Mouse (Mus musculus) kidney, embryonic 15.5 days (tissue): ENCODE measurements at regions not wholly inside any gene's neighbourhood (a gene's known extent, or its start where the extent isn't known, plus 50 kb on each side); places are given as distances from the start of the nearest gene placed in this dataset.
A peak's percentile ranks its signal among the peaks of the same experiment; 100 is the strongest.

ENCODE experiments used
- ATAC-seq: fragments of 200-750 bp; cut with Nextera tagmentation; replicated peaks from 2 replicates; pipeline ENCODE4 v1.8.0; 2017; ENCODE audit warnings: moderate TSS enrichment; ENCODE audit not compliant: low FRiP score
- H3K27ac ChIP-seq: fragments of 300-500 bp; sonication (generic); 2 replicates; pipeline ENCODE4 v1.5.1; 2015; ENCODE audit warnings: mild to moderate bottlenecking, inconsistent platforms
- H3K27me3 ChIP-seq: fragments of 300-500 bp; sonication (generic); 2 replicates; pipeline ENCODE4 v1.6.1; 2015; ENCODE audit warnings: inconsistent platforms
- H3K36me3 ChIP-seq: fragments of 300-500 bp; sonication (generic); 2 replicates; pipeline ENCODE4 v1.6.1; 2015; ENCODE audit warnings: inconsistent platforms
- H3K4me1 ChIP-seq: fragments of 300-500 bp; sonication (generic); 2 replicates; pipeline ENCODE4 v1.6.1; 2015; ENCODE audit warnings: inconsistent platforms
- H3K4me2 ChIP-seq: fragments of 300-500 bp; sonication (generic); 2 replicates; pipeline ENCODE4 v1.6.1; 2015; ENCODE audit warnings: moderate library complexity, mild to moderate bottlenecking, inconsistent platforms
- H3K4me3 ChIP-seq: fragments of 300-500 bp; sonication (generic); replicated peaks from 2 replicates; pipeline ENCODE4 v1.5.1; 2015; ENCODE audit warnings: mild to moderate bottlenecking, inconsistent platforms
- H3K9ac ChIP-seq: fragments of 300-500 bp; sonication (generic); 2 replicates; pipeline ENCODE4 v1.6.1; 2015; ENCODE audit warnings: mild to moderate bottlenecking, inconsistent platforms
- H3K9me3 ChIP-seq: fragments of 300-500 bp; sonication (generic); replicated peaks from 2 replicates; pipeline ENCODE4 v1.6.1; 2016; ENCODE audit warnings: inconsistent platforms
- WGBS: fragments of 180-500 bp; shearing (Covaris S2); methylation state at CpG from one replicate; pipeline ENCODE4 v1.1.7; 2015; ENCODE audit warnings: mixed read lengths; 5-methylcytosine and 5-hydroxymethylcytosine counted together

DNA sequence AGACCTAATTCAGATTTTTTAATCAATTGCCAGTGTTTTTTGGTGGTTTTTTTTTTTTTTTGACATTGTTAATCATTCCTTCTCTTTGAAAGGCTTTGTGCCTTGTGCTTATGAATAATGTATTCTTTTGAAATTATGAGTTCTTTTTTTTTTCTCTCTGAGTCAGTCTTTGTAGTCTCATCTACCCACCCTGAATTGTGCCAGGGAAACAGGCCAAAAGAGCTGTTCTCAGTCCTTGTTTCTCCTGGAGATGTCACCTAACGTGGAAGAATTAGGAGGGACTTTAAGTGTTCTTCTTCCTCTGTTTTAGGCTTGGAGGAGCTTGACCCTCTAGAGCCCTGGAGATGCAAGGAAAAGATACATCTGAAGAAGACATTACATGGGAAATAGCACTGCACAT, 2012.6 kb downstream of the Poteg start:
- Histone ChIP-seq H3K27ac (no peak overlapping the region), H3K9ac (no peak overlapping the region), H3K4me1 (no peaks in the 10 kb centered on the region), H3K4me3 (no peak overlapping the region), H3K36me3 (no peaks in the 10 kb centered on the region), H3K4me2 (no peak overlapping the region), H3K9me3 (no peaks in the 10 kb centered on the region), H3K27me3 (no peaks in the 10 kb centered on the region)
- WGBS, result 68% methylated on average over 1 of the region's 1 CpGs
- ATAC-seq, result no peak

DNA sequence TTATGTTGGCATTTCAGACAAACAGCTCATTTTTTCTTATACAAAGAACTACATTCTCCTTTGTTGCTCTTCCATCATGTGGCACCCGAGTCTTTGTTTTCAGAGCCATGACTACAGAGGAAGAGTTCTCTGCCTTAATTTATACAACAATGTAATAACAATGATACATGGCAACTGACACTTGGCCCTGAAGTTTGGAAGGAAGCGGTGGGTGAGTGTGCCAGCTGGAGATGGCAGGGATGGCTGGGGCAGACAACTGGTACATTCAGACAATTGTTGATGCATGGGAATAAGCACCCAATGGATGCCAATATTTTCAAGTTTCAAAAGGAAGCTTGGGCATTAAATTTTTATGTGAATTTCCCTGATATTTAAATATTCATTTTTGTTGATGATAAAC, 2045.5 kb downstream of the Poteg start:
- no peak overlapping the region for H3K9ac ChIP-seq
- 74% methylated on average over 2 of the region's 2 CpGs for WGBS
- H3K4me2 ChIP-seq, result no peak overlapping the region
- H3K27me3 ChIP-seq, result no peaks in the 10 kb centered on the region
- no peaks in the 10 kb centered on the region for H3K36me3 ChIP-seq
- H3K4me3 ChIP-seq, result no peak overlapping the region
- no peaks in the 10 kb centered on the region for H3K9me3 ChIP-seq
- ATAC-seq, result no peak
- H3K27ac ChIP-seq, result no peak overlapping the region
- no peaks in the 10 kb centered on the region for H3K4me1 ChIP-seq

DNA sequence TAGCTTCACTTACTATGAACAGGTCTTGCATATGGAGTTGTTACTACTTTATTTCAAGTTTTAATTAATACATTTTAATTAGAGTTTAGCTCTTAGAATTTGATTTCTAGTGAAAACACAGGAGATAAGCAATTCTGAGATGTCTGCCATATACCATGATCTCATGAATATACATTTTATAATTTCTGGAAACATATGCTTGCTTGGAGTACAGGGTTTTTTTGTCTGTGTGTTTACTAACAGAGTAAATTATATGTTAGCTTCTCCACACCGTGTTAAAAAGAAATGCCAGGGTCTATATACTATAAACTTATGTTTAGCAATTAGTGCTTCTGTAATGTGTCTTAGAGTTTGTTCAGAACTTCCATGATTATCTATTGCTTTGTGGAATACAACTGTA, 2079.9 kb downstream of the Poteg start:
- Histone ChIP-seq H3K27me3 (no peaks in the 10 kb centered on the region), H3K4me3 (no peak overlapping the region), H3K36me3 (no peaks in the 10 kb centered on the region), H3K27ac (no peak overlapping the region), H3K9ac (no peak overlapping the region), H3K4me1 (no peaks in the 10 kb centered on the region), H3K4me2 (no peak overlapping the region), H3K9me3 (no peaks in the 10 kb centered on the region)
- WGBS, result 81% methylated on average over 1 of the region's 1 CpGs
- ATAC-seq, result no peak

DNA sequence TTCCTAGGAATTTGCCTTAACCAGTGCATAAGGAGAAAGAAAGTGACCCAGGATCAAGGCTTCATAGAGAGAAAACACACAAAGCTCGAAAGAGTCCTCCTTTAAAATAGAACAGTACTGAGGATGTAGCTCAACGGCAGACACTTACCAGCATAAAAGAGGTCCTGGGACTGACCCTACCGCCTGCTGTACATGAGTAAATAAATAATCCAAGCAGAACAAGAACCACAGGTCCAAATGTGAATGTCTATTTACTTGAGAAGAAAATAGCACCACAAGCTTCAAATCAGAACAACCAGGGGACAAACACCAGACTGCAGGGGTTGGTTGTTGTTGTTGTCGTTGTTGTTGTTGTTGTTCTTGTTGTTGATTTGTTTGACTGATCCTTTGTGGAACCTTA, 2084.1 kb downstream of the Poteg start:
- H3K4me1 ChIP-seq, result no peaks in the 10 kb centered on the region
- no peak overlapping the region for H3K4me2 ChIP-seq
- no peaks in the 10 kb centered on the region for H3K27me3 ChIP-seq
- no peaks in the 10 kb centered on the region for H3K36me3 ChIP-seq
- no peak overlapping the region for H3K27ac ChIP-seq
- no peak overlapping the region for H3K4me3 ChIP-seq
- H3K9me3 ChIP-seq, result no peaks in the 10 kb centered on the region
- no peak for ATAC-seq
- H3K9ac ChIP-seq, result no peak overlapping the region
- WGBS, result 69% methylated on average over 4 of the region's 4 CpGs

DNA sequence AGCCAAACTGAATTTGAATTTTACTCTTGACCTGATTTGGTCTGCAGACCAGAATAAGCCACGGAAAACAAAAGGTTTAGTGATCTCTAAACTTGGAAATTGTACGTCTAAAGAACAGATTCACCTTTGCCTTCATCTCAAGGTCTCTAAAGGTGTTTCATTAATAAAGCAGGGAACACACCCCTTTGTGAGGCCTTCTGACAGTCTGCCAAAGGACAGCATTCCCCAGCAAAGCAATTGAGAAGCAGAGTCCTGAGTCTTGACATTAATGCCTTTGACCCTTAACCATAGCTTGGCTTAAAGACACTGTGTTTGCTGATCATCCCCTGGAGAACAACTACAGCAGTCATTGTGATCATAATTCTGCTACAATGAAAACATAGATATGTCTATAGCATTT, 2090.5 kb downstream of the Poteg start:
- ATAC-seq, result no peak
- H3K4me3 ChIP-seq, result no peak overlapping the region

DNA sequence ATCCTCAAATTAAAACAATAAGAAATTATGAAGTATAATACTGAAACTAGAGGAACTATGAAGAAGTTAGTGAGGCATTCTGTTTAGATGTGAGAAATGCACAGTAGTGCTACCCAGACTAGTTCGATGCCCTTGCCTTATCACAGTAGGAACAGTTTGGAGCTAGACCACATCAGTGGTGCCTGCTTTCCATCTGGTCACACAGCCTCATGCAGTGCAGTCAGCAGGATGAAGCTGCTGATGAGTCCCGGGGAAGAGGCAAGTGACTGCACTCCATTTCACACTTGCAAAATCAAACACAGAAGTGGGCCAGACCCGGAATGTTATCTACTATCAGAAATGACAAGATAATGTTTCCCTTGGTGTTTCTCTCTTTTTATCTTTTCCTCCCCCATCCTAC, 2092.4 kb downstream of the Poteg start:
- Histone ChIP-seq H3K27me3 (no peaks in the 10 kb centered on the region), H3K4me1 (no peaks in the 10 kb centered on the region), H3K4me3 (no peak overlapping the region), H3K9me3 (no peaks in the 10 kb centered on the region), H3K9ac (no peak overlapping the region), H3K4me2 (no peak overlapping the region), H3K27ac (no peak overlapping the region), H3K36me3 (no peaks in the 10 kb centered on the region)
- WGBS, result 75% methylated on average over 3 of the region's 3 CpGs
- ATAC-seq, result no peak

More for the DNA sequence above, 2090.5 kb downstream of the Poteg start:
- Histone ChIP-seq H3K9ac (no peak overlapping the region), H3K27me3 (no peaks in the 10 kb centered on the region), H3K9me3 (no peaks in the 10 kb centered on the region), H3K4me1 (no peaks in the 10 kb centered on the region), H3K4me2 (no peak overlapping the region), H3K36me3 (no peaks in the 10 kb centered on the region), H3K27ac (no peak overlapping the region)
- WGBS, result 81% methylated on average over 2 of the region's 2 CpGs

DNA sequence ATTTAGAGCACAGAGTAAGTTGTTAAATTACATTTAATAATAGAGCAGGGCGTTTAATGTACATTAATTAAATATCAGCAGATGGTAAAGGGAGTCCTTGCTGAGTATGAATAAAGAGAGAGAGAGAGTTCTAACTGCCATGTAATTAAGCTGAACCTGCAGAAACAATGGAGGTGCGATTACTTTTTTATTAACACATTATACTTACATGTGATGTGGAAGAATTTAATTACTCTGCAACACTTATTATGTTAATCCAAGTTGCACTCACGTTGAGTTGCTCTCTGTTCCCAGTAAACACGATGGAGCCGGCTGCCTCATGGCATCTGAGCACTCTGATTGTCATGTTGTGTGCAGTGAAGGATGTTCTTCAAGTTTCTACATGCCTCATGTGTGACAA, 2096.7 kb downstream of the Poteg start:
- H3K9me3 ChIP-seq, result no peaks in the 10 kb centered on the region
- no peak overlapping the region for H3K9ac ChIP-seq
- WGBS, result 82% methylated on average over 5 of the region's 5 CpGs
- H3K4me3 ChIP-seq, result no peak overlapping the region
- H3K36me3 ChIP-seq, result no peaks in the 10 kb centered on the region
- H3K4me2 ChIP-seq, result no peak overlapping the region
- no peak for ATAC-seq
- H3K27ac ChIP-seq, result no peak overlapping the region
- H3K4me1 ChIP-seq, result no peaks in the 10 kb centered on the region
- H3K27me3 ChIP-seq, result no peaks in the 10 kb centered on the region

DNA sequence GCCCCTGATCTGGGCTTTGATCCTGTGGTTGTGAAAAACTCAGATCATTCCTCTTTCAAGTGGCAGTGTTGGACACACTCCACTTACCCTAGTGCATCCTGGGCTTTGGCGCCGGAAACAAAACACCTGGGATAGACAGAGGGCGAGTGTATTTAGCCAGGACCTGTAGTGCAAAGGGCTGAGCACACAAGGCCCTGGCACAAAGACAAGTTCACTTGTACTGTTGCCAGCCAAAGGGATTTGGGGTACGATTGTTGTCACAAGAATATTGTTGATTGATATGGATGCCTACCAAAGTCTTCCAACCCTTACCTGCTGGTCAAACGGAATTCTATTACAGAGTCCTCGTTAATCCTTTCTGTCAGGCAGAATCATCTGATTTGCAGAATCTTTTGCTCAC, 2138.2 kb downstream of the Poteg start:
- Histone ChIP-seq H3K4me2 (no peak overlapping the region), H3K27ac (no peak overlapping the region), H3K4me1 (no peaks in the 10 kb centered on the region), H3K4me3 (no peak overlapping the region), H3K27me3 (no peaks in the 10 kb centered on the region), H3K9me3 (no peaks in the 10 kb centered on the region), H3K36me3 (no peaks in the 10 kb centered on the region), H3K9ac (no peak overlapping the region)
- no peak for ATAC-seq
- 80% methylated on average over 6 of the region's 6 CpGs for WGBS

DNA sequence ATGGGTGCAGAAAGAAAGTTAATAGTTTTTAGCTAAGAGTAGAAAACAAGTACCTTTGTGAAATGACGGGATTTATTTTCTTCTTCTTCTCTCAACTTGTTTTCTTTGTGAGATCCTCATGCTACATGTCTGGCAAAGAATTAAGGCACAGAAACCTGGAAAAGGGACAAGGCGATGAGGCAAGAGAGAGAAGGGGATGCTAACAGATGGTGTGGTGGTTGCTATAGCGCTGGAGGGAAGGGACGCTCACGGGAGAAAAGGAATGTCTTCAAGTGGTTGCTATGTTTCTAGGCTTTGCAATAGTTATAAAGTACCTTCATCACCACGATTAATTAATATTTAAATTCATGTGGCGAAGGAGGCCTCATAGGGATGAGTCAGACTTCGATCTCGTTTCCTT, 2146.7 kb downstream of the Poteg start:
- WGBS, result 88% methylated on average over 9 of the region's 9 CpGs
- Histone ChIP-seq H3K4me1 (no peaks in the 10 kb centered on the region), H3K9me3 (no peaks in the 10 kb centered on the region), H3K4me2 (no peak overlapping the region), H3K36me3 (no peaks in the 10 kb centered on the region), H3K27ac (no peak overlapping the region), H3K27me3 (no peaks in the 10 kb centered on the region), H3K4me3 (no peak overlapping the region), H3K9ac (no peak overlapping the region)
- no peak for ATAC-seq

DNA sequence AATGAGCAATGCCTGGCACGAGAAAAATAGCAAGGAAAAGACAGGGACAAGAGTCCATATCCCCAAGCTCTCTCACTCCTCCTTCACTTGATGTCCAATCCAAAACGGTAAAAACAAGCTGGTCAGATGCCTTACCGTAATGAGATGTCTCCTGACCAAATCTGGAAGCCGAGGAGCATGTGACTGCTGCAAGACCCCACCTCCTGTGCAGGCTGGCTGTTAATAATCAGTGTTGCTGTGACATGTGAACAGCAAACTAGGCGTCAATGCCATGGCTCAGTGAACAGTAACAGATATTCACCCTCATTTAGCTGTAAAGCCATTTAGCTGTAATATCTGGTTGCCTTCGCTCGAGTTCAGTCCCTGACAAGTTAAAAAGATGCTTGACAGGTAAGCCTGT, 2166.6 kb downstream of the Poteg start:
- Histone ChIP-seq H3K4me1 (no peaks in the 10 kb centered on the region), H3K4me2 (no peak overlapping the region), H3K36me3 (no peaks in the 10 kb centered on the region), H3K27me3 (no peaks in the 10 kb centered on the region), H3K4me3 (no peak overlapping the region), H3K27ac (no peak overlapping the region), H3K9me3 (no peaks in the 10 kb centered on the region), H3K9ac (no peak overlapping the region)
- 0 out of 2 replicates have a peak, but pooled peaks have one; percentile 33 for ATAC-seq
- 50% methylated on average over 7 of the region's 7 CpGs for WGBS

DNA sequence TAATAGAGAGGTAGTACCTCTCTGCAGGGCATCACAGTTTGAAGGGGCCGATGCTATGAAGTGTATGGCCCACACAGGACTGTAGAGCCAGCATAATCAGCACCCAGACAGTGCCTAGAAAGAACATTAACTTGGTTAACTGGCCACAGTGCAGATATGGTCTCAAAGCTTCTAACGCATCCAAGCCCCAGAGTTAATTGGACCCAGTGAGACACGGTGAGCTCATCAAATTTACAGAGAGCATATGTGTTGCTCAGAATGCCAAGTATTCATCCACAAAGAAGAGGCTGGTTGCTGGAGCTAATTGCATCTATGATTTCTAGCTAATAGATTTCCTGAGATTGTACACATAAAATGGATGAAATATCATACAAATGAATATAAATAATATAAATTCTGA, 2214.1 kb downstream of the Poteg start:
- Histone ChIP-seq H3K4me2 (no peak overlapping the region), H3K9ac (no peak overlapping the region), H3K27ac (no peak overlapping the region), H3K4me1 (no peaks in the 10 kb centered on the region), H3K36me3 (no peaks in the 10 kb centered on the region), H3K4me3 (no peak overlapping the region), H3K9me3 (no peaks in the 10 kb centered on the region), H3K27me3 (no peaks in the 10 kb centered on the region)
- no peak for ATAC-seq
- 89% methylated on average over 3 of the region's 3 CpGs for WGBS

DNA sequence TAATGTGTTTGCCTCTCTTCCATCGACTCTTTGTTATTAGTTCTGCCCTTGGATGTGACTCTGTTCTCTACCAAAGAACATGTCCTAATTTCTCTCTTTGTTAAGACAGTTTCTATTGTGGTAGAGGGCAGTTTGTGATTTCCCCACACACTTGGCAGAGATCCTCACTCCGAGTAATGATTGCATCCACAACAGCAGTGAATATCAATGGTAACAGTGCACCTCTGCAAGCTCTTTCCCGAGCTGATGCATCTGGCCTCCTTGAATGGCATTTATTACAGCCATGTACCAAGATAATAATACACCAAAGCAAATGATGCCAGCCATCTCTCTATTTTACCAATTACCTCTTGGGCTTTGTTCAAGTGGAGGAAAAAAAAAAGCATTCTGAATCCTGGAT, 2228.4 kb downstream of the Poteg start:
- no peak for ATAC-seq
- Histone ChIP-seq H3K4me3 (no peak overlapping the region), H3K36me3 (no peaks in the 10 kb centered on the region), H3K4me1 (no peaks in the 10 kb centered on the region), H3K27ac (no peak overlapping the region), H3K9ac (no peak overlapping the region), H3K27me3 (no peaks in the 10 kb centered on the region), H3K4me2 (no peak overlapping the region), H3K9me3 (no peaks in the 10 kb centered on the region)
- 69% methylated on average over 3 of the region's 3 CpGs for WGBS

DNA sequence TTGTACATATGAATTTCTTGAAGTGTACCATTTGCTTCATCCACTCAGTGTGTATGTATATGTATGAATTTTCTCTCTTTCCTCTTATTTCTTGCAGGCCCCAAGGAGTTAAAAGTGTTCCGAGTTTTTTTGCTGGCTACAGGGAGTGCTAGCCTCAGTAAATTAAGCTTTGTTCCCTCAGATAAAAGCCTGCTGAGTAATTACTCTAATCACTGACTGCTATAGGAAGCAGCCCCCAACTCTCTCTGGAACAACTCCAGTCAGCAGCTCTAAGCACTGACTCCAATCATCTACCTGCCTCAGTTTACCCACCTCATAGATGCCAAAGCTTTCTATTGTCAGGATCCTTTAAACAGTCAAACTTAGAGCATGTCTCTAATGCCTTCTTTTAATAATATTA, 2235.9 kb downstream of the Poteg start:
- no peaks in the 10 kb centered on the region for H3K36me3 ChIP-seq
- H3K4me2 ChIP-seq, result no peak overlapping the region
- no peak overlapping the region for H3K9ac ChIP-seq
- no peak overlapping the region for H3K27ac ChIP-seq
- H3K9me3 ChIP-seq, result no peaks in the 10 kb centered on the region
- WGBS, result 36% methylated on average over 1 of the region's 1 CpGs
- no peaks in the 10 kb centered on the region for H3K4me1 ChIP-seq
- H3K4me3 ChIP-seq, result no peak overlapping the region
- H3K27me3 ChIP-seq, result no peaks in the 10 kb centered on the region
- ATAC-seq, result no peak
